Mouse (Mus musculus) kidney, adult 2 months (tissue): ENCODE data around the gene Lsm4.

Source experiments
- CTCF ChIP-seq: fragments of 200-500 bp; conservative IDR thresholded peaks from 2 replicates; pipeline ENCODE4 v1.5.1; 2011; ENCODE audit warnings: low read depth, mild to moderate bottlenecking, control low read depth, low read length, moderate library complexity, mixed read lengths; ENCODE audit not compliant: insufficient read depth, insufficient read length
- POLR2A ChIP-seq: fragments of 200-500 bp; IDR thresholded peaks from one replicate; pipeline ENCODE4 v1.6.1; 2011; ENCODE audit warnings: low read depth, low read length, control low read depth

DNA sequence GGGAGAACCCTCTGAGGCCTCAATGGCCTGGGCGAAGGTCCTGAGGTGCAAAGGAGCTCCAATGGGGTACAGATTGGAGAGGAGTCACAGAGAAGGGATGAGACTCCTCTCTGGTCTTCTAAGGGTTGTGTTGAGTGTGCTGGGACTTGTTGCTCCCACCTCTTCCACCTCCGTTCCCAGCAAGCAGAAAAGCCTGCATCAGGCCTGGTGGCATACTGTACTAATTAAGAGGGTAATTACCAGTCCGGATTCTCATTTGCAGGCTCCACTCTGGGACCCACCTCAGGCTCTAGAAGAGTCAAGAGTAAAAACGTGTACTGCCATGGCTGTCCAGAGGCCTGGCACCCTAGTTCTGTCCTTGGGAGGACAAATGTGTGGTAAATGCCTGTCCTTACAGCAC is 23.9 kb downstream of the Lsm4 start:
- TF ChIP-seq POLR2A (no peak), CTCF (no peak)
